Mouse (Mus musculus) G1E (cell line): ENCODE data around the gene Ppil2. TPM values are rescaled to one million over a fixed set of nuclear protein-coding genes. Genes with fewer than 3 reads are reported as not detected.

Source experiments
- ATAC-seq: 2 replicates; pipeline ENCODE4 v1.8.0; 2016; ENCODE audit warnings: mild to moderate bottlenecking; ENCODE audit not compliant: insufficient number of reproducible peaks, poor library complexity, low FRiP score, severe bottlenecking; ENCODE audit errors: extremely low read depth
- DNase-seq: peaks from one replicate; pipeline ENCODE4 v3.0.0; 2012; ENCODE audit warnings: low spot score
- H3K27me3 ChIP-seq: 2 replicates; pipeline ENCODE4 v1.6.1; 2012; ENCODE audit warnings: mild to moderate bottlenecking, low read length, inconsistent platforms; ENCODE audit not compliant: insufficient read depth
- H3K36me3 ChIP-seq: replicated peaks from 2 replicates; pipeline ENCODE3; 2012; ENCODE audit warnings: mild to moderate bottlenecking, inconsistent platforms
- H3K4me1 ChIP-seq: 2 replicates; pipeline ENCODE4 v1.6.1; 2012; ENCODE audit warnings: low read depth, low read length, inconsistent platforms, mixed read lengths; ENCODE audit not compliant: insufficient read depth
- H3K4me3 ChIP-seq: 2 replicates; pipeline ENCODE4 v1.5.1; 2012; ENCODE audit warnings: low read depth, mild to moderate bottlenecking, inconsistent platforms, low read length, moderate library complexity, mixed read lengths
- H3K9me3 ChIP-seq: replicated peaks from 2 replicates; pipeline ENCODE4 v1.6.1; 2012; ENCODE audit warnings: inconsistent platforms
- CTCF ChIP-seq: IDR thresholded peaks from 2 replicates; pipeline ENCODE4 v1.5.1; 2012; ENCODE audit warnings: low read depth, low read length, inconsistent platforms, mixed read lengths
- GATA1 ChIP-seq: IDR thresholded peaks from 2 replicates; pipeline ENCODE4 v1.6.1; 2012; ENCODE audit warnings: borderline replicate concordance, low read length, inconsistent platforms, mixed read lengths
- GATA2 ChIP-seq: IDR thresholded peaks from 2 replicates; pipeline ENCODE4 v1.6.1; 2012; ENCODE audit warnings: low read depth, low read length, inconsistent platforms, borderline replicate concordance
- POLR2AphosphoS5 ChIP-seq: IDR thresholded peaks from 2 replicates; pipeline ENCODE4 v1.6.1; 2012; ENCODE audit warnings: low read depth, low read length, inconsistent platforms; ENCODE audit not compliant: insufficient replicate concordance
- TAL1 ChIP-seq: conservative IDR thresholded peaks from 2 replicates; pipeline ENCODE4 v1.6.1; 2012; ENCODE audit warnings: low read depth, low read length, inconsistent platforms, mixed read lengths
- polyA plus RNA-seq: library from polyadenylated mRNA; stranded (reverse); fragments of >175 nt; gene quantifications from 2 replicates; pipeline ENCODE4 v1.2.3, GENCODE M21; 2012
- total RNA-seq, 2 experiments: library from RNA; stranded (forward) in 1 of 2; stranded (reverse) in 1 of 2; fragments of 200-1000 nt in 1 of 2; fragments of >200 nt in 1 of 2; fragmentation: Nextera tagmentation in 1 of 2; gene quantifications; 2 replicates each; pipeline ENCODE4 v1.2.3; 2014 to 2017

Gene Ppil2
- total and polyA plus RNA-seq, 3 experiments = 65.1 to 127 (median 110) TPM

DNA sequence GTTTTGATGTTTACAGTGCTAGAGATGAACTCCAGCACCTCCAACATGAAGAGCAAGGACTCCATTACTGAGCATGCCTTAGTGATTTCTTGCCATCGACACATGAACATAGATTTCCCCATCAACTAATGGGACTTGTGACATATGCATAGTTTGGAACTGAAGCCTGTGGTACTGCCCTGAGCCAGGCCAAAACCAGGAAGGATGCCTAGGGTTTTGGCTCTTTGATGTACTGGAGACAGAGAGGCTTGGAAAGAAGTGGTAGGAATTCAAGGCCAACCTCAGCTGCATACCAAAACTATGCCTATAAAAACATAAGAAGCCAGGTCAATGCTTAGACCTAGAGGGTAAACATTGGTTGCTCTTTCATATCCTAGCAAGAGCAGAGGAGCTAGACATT, 61.2 kb downstream of the Ppil2 start:
- no peaks in the 10 kb centered on the region for H3K4me1 ChIP-seq
- no peak overlapping the region for H3K4me3 ChIP-seq
- H3K9me3 ChIP-seq = no peaks in the 10 kb centered on the region
- no peak for DNase-seq
- H3K27me3 ChIP-seq = no peaks in the 10 kb centered on the region
- peaks cover 83% of the 10 kb centered on the region for H3K36me3 ChIP-seq
- ATAC-seq = no peak
- TF ChIP-seq TAL1 = no peak
- no peak for TF ChIP-seq CTCF
- TF ChIP-seq GATA2 = no peak
- no peak for TF ChIP-seq GATA1
- TF ChIP-seq POLR2AphosphoS5 = no peak

DNA sequence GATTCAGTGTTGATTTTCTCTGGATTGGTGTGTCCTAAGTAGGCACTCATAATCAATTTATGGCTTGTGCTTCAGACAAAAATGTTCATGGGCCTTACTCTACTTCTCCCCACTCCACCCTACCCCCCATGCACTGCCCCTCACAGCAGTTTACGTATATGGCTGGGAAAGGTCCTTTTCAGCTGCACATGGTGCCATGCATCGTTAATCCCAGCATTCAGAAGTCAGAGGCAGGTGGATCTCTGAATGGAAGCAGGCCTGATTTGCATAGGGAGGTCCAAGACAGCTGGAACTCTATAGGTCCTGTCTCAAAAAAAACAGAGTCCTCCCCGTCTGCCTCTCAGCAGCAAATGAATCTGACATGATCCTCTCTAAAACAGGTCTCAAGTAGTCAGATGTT, 65.8 kb downstream of the Ppil2 start:
- no peaks in the 10 kb centered on the region for H3K9me3 ChIP-seq
- TF ChIP-seq CTCF (no peak), POLR2AphosphoS5 (no peak), GATA1 (no peak), GATA2 (no peak), TAL1 (no peak)
- no peak overlapping the region for H3K4me3 ChIP-seq
- no peaks in the 10 kb centered on the region for H3K4me1 ChIP-seq
- peaks cover 95% of the 10 kb centered on the region for H3K36me3 ChIP-seq
- no peak for DNase-seq
- H3K27me3 ChIP-seq = no peaks in the 10 kb centered on the region
- no peak for ATAC-seq

DNA sequence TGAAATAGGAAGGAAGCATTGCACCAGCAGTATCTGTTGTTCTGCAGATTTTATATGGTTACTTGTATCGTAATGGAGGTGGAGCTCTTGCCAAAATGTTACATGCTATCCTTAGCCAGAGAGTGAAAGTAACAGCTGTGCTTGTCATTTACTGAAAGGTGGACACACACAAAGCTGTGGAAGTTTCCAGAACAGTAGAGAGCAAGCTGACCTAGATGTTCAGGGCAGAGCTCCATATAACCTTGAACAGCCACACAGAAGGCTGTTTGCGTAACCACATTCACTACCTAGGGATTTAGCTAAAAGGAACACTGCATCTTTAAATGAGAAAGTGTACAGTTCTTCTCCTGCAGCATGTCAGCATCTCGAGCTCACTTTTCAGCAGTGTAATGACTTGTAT, 66.7 kb downstream of the Ppil2 start:
- Histone ChIP-seq H3K36me3 (peaks cover 95% of the 10 kb centered on the region), H3K4me3 (no peak overlapping the region), H3K9me3 (no peaks in the 10 kb centered on the region), H3K27me3 (no peaks in the 10 kb centered on the region), H3K4me1 (no peaks in the 10 kb centered on the region)
- no peak for ATAC-seq
- no peak for DNase-seq
- TF ChIP-seq GATA2 (no peak), POLR2AphosphoS5 (no peak)

DNA sequence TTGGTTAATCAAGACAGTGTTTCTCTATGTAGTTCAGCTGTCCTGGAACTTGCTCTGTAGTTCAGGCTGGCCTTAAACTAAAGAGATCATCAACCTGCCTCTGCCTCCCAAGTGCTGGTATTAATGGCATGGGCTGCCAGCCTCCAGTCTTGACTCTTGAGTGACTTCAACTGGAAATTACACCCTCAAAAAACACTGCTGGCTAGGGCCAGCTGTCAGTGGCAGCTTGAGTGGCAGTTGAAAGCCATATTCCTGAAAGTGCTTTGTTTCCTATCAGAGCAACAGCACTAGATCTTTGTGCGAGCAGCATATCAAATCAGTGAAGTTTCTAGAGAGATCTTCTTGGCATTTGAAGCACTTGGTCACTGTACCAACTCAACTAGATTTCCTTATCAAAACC, 69.6 kb downstream of the Ppil2 start:
- Histone ChIP-seq H3K4me1 (no peaks in the 10 kb centered on the region), H3K9me3 (no peaks in the 10 kb centered on the region), H3K4me3 (no peak overlapping the region), H3K27me3 (no peaks in the 10 kb centered on the region), H3K36me3 (peaks cover 99% of the 10 kb centered on the region)
- no peak for TF ChIP-seq GATA1
- no peak for TF ChIP-seq GATA2
- no peak for TF ChIP-seq TAL1
- no peak for TF ChIP-seq POLR2AphosphoS5
- TF ChIP-seq CTCF = no peak
- no peak for ATAC-seq
- DNase-seq = no peak

DNA sequence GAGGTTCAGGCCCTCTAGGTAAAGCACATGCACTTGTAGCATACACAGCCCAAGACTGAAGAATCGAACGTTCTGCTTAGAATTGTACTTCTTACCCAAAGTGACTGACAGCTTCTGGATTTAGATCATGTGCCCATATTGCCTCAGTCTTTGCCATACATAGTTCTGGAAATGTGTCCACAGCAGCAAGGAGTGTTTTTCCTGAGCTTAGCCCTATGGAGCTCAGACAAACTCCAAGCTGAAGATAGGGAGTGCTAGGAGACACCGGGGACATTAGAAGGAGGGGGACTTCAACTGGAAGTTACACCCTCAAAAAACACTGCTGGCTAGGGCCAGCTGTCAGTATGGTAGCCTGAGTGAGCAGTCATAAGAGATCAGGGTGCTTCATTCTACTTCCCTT, 70.3 kb downstream of the Ppil2 start:
- H3K36me3 ChIP-seq = peaks cover 99% of the 10 kb centered on the region
- ATAC-seq (no peak), DNase-seq (no peak)
- no peaks in the 10 kb centered on the region for H3K27me3 ChIP-seq
- H3K4me1 ChIP-seq = no peaks in the 10 kb centered on the region
- H3K9me3 ChIP-seq = no peaks in the 10 kb centered on the region
- no peak overlapping the region for H3K4me3 ChIP-seq
- TF ChIP-seq TAL1 = no peak
- TF ChIP-seq GATA2 = no peak
- TF ChIP-seq GATA1 = no peak
- TF ChIP-seq POLR2AphosphoS5 = no peak
- TF ChIP-seq CTCF = no peak

Other genes with a start within 250 kb of the Ppil2 start
- not detected in 2 replicates for gene Igll1, start 247.3 kb downstream of the Ppil2 start, total RNA-seq (2014; fragmentation: Nextera tagmentation)
- 0.27 TPM in 1 of 2 replicates, not detected in the other for gene Igll1, start 247.3 kb downstream of the Ppil2 start, total RNA-seq (2017)
- gene Igll1, start 247.3 kb downstream of the Ppil2 start, polyA plus RNA-seq = not detected in 2 replicates
- 59.7 and 96.6 TPM in 2 replicates for gene Top3b, start 240.5 kb downstream of the Ppil2 start, total RNA-seq (2014; fragmentation: Nextera tagmentation)
- gene Top3b, start 240.5 kb downstream of the Ppil2 start, total RNA-seq (2017) = 59.1 and 72.8 TPM in 2 replicates
- gene Top3b, start 240.5 kb downstream of the Ppil2 start, polyA plus RNA-seq = 24.2 and 24.7 TPM in 2 replicates
- not detected in 2 replicates for gene Vpreb1, start 240.4 kb downstream of the Ppil2 start, total RNA-seq (2014; fragmentation: Nextera tagmentation)
- gene Vpreb1, start 240.4 kb downstream of the Ppil2 start, total RNA-seq (2017) = 0.64 and 0.82 TPM in 2 replicates
- gene Vpreb1, start 240.4 kb downstream of the Ppil2 start, polyA plus RNA-seq = 0.15 and 0.28 TPM in 2 replicates
- gene Ppm1f, start 214.8 kb downstream of the Ppil2 start, total RNA-seq (2014; fragmentation: Nextera tagmentation) = 5.5 and 10.9 TPM in 2 replicates
- 10.5 and 12.3 TPM in 2 replicates for gene Ppm1f, start 214.8 kb downstream of the Ppil2 start, total RNA-seq (2017)
- gene Ppm1f, start 214.8 kb downstream of the Ppil2 start, polyA plus RNA-seq = 5.3 and 6.3 TPM in 2 replicates
- gene Mapk1, start 127.9 kb downstream of the Ppil2 start, total RNA-seq (2014; fragmentation: Nextera tagmentation) = 248 and 276 TPM in 2 replicates
- gene Mapk1, start 127.9 kb downstream of the Ppil2 start, total RNA-seq (2017) = 173 and 180 TPM in 2 replicates
- gene Mapk1, start 127.9 kb downstream of the Ppil2 start, polyA plus RNA-seq = 54.2 and 72.7 TPM in 2 replicates
- 0.90 and 1.2 TPM in 2 replicates for gene Ypel1, start 41.6 kb downstream of the Ppil2 start, total RNA-seq (2014; fragmentation: Nextera tagmentation)
- 0.87 and 1.5 TPM in 2 replicates for gene Ypel1, start 41.6 kb downstream of the Ppil2 start, total RNA-seq (2017)
- 0.09 and 0.15 TPM in 2 replicates for gene Ypel1, start 41.6 kb downstream of the Ppil2 start, polyA plus RNA-seq
- gene 2610318N02Rik, start 13.9 kb upstream of the Ppil2 start, total RNA-seq (2014; fragmentation: Nextera tagmentation) = 18.3 and 27.6 TPM in 2 replicates
- gene 2610318N02Rik, start 13.9 kb upstream of the Ppil2 start, total RNA-seq (2017) = 8.8 and 10.6 TPM in 2 replicates
- 8.1 and 9.0 TPM in 2 replicates for gene 2610318N02Rik, start 13.9 kb upstream of the Ppil2 start, polyA plus RNA-seq
- 16.5 and 20.2 TPM in 2 replicates for gene Sdf2l1, start 21.1 kb upstream of the Ppil2 start, total RNA-seq (2014; fragmentation: Nextera tagmentation)
- gene Sdf2l1, start 21.1 kb upstream of the Ppil2 start, total RNA-seq (2017) = 43.1 and 48.1 TPM in 2 replicates
- gene Sdf2l1, start 21.1 kb upstream of the Ppil2 start, polyA plus RNA-seq = 74.7 and 93.8 TPM in 2 replicates
- 9.3 and 10.4 TPM in 2 replicates for gene Ydjc, start 33.4 kb upstream of the Ppil2 start, total RNA-seq (2014; fragmentation: Nextera tagmentation)
- 15.3 and 23.4 TPM in 2 replicates for gene Ydjc, start 33.4 kb upstream of the Ppil2 start, total RNA-seq (2017)
- 55.2 and 79.3 TPM in 2 replicates for gene Ydjc, start 33.4 kb upstream of the Ppil2 start, polyA plus RNA-seq
- gene Ccdc116, start 36.0 kb upstream of the Ppil2 start, total RNA-seq (2014; fragmentation: Nextera tagmentation) = 3.9 and 5.3 TPM in 2 replicates
- 2.5 and 2.8 TPM in 2 replicates for gene Ccdc116, start 36.0 kb upstream of the Ppil2 start, total RNA-seq (2017)
- gene Ccdc116, start 36.0 kb upstream of the Ppil2 start, polyA plus RNA-seq = 4.6 TPM in 2 replicates
- gene Ube2l3, start 91.4 kb upstream of the Ppil2 start, total RNA-seq (2014; fragmentation: Nextera tagmentation) = 356 and 455 TPM in 2 replicates
- gene Ube2l3, start 91.4 kb upstream of the Ppil2 start, total RNA-seq (2017) = 143 and 176 TPM in 2 replicates
- 96.3 and 111 TPM in 2 replicates for gene Ube2l3, start 91.4 kb upstream of the Ppil2 start, polyA plus RNA-seq
- 5.6 TPM in 2 replicates for gene Rimbp3, start 97.3 kb upstream of the Ppil2 start, total RNA-seq (2014; fragmentation: Nextera tagmentation)
- gene Rimbp3, start 97.3 kb upstream of the Ppil2 start, total RNA-seq (2017) = 1.6 and 2.1 TPM in 2 replicates
- 1.5 and 1.7 TPM in 2 replicates for gene Rimbp3, start 97.3 kb upstream of the Ppil2 start, polyA plus RNA-seq
- gene Hic2, start 122.3 kb upstream of the Ppil2 start, total RNA-seq (2014; fragmentation: Nextera tagmentation) = 25.1 and 25.6 TPM in 2 replicates
- 14.8 and 15.1 TPM in 2 replicates for gene Hic2, start 122.3 kb upstream of the Ppil2 start, total RNA-seq (2017)
- gene Hic2, start 122.3 kb upstream of the Ppil2 start, polyA plus RNA-seq = 21.4 and 22.0 TPM in 2 replicates
- gene Tmem191c, start 164.8 kb upstream of the Ppil2 start, total RNA-seq (2014; fragmentation: Nextera tagmentation) = 4.5 and 5.1 TPM in 2 replicates
- 21.6 and 23.4 TPM in 2 replicates for gene Tmem191c, start 164.8 kb upstream of the Ppil2 start, total RNA-seq (2017)
- gene Tmem191c, start 164.8 kb upstream of the Ppil2 start, polyA plus RNA-seq = 27.8 and 32.7 TPM in 2 replicates
- not detected in 2 replicates for gene Serpind1, start 220.1 kb upstream of the Ppil2 start, total RNA-seq (2014; fragmentation: Nextera tagmentation)
- gene Serpind1, start 220.1 kb upstream of the Ppil2 start, total RNA-seq (2017) = 0.11 TPM in 1 of 2 replicates, not detected in the other
- gene Serpind1, start 220.1 kb upstream of the Ppil2 start, polyA plus RNA-seq = not detected in 2 replicates